Mouse (Mus musculus) CH12.LX (cell line): ENCODE results near the gene Adamts7.

Experiments used
- CTCF ChIP-seq, 2 experiments: IDR thresholded peaks in 1 of 2; conservative IDR thresholded peaks in 1 of 2; 2 replicates each; pipeline ENCODE4 v1.5.1; 2011 to 2012; ENCODE audit warnings: low read depth in 2 of 2, low read length in 2 of 2, improper control_type of control experiment in 1 of 2, inconsistent platforms in 1 of 2, mild to moderate bottlenecking in 1 of 2, moderate library complexity in 1 of 2
- EP300 ChIP-seq: IDR thresholded peaks from 2 replicates; pipeline ENCODE4 v1.6.1; 2011; ENCODE audit warnings: low read length, improper control_type of control experiment
- ETS1 ChIP-seq: conservative IDR thresholded peaks from 2 replicates; pipeline ENCODE4 v1.6.1; 2012; ENCODE audit warnings: low read depth, mild to moderate bottlenecking, inconsistent platforms, low read length, improper control_type of control experiment, moderate library complexity
- MAFK ChIP-seq: IDR thresholded peaks from 2 replicates; pipeline ENCODE4 v1.6.1; 2011; ENCODE audit warnings: low read length, improper control_type of control experiment; ENCODE audit not compliant: insufficient replicate concordance
- MAX ChIP-seq: IDR thresholded peaks from 2 replicates; pipeline ENCODE4 v1.6.1; 2011; ENCODE audit warnings: low read length, improper control_type of control experiment
- USF1 ChIP-seq: IDR thresholded peaks from 2 replicates; pipeline ENCODE4 v1.6.1; 2014; ENCODE audit warnings: low read depth, mild to moderate bottlenecking, inconsistent platforms, low read length, improper control_type of control experiment
- USF2 ChIP-seq: conservative IDR thresholded peaks from 2 replicates; pipeline ENCODE4 v1.6.1; 2011; ENCODE audit warnings: low read depth, low read length, improper control_type of control experiment
- ZNF384 ChIP-seq: IDR thresholded peaks from 2 replicates; pipeline ENCODE4 v1.6.1; 2012; ENCODE audit warnings: low read depth, low read length, improper control_type of control experiment, inconsistent platforms

DNA sequence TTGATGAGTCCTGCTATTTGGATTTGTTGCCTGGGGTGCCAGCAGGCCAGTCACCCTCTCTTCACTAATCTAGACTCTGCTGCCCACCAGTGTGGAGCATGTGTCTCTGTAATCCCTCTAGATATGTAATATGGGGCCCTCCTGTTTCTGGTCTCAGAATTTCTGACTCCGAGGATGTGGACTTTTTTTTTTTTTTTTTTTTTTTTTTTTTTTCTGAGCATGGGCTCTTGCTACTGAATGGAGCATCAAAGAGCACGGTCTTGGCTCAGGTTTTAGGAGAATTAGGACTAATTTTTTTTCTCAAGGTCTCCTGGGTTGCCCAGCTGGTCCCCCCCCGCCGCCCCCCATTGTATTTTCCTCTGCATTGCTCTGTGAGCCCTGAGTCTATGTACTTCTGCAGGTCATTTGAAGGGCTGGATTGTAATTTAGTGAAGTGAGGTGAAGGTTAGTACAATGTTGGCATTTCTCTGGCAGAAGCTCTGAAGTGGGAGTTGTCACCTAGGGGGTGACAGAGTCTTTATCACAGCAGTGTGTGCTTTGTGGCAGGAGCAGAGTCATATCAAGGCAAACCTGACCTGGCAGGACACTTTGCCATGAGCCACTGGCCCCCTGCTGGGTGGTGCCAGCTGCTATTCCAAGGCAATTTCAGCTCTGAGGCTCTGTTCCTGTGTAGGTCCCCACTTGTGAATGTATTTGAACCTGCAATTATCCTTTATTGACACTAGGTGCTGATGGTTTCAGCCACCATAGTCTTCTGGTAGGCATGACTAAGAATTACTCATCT is 2.0 kb downstream of the Adamts7 start:
- TF ChIP-seq EP300: no peak
- TF ChIP-seq USF2: no peak
- TF ChIP-seq ZNF384: peak; percentile 93
- no peak for TF ChIP-seq MAFK
- TF ChIP-seq ETS1: no peak
- TF ChIP-seq CTCF (conservative IDR thresholded peaks at IDR 0.05 in 1 of 2, IDR thresholded peaks at IDR 0.05 in 1 of 2; ENCODE audit: low read depth in 2 of 2, low read length in 2 of 2): peak in 1 of 2 experiments; percentile 53; a peak in 3 of 4 replicates
- TF ChIP-seq USF1: no peak
- no peak for TF ChIP-seq MAX
